In the genomic region with DNA sequence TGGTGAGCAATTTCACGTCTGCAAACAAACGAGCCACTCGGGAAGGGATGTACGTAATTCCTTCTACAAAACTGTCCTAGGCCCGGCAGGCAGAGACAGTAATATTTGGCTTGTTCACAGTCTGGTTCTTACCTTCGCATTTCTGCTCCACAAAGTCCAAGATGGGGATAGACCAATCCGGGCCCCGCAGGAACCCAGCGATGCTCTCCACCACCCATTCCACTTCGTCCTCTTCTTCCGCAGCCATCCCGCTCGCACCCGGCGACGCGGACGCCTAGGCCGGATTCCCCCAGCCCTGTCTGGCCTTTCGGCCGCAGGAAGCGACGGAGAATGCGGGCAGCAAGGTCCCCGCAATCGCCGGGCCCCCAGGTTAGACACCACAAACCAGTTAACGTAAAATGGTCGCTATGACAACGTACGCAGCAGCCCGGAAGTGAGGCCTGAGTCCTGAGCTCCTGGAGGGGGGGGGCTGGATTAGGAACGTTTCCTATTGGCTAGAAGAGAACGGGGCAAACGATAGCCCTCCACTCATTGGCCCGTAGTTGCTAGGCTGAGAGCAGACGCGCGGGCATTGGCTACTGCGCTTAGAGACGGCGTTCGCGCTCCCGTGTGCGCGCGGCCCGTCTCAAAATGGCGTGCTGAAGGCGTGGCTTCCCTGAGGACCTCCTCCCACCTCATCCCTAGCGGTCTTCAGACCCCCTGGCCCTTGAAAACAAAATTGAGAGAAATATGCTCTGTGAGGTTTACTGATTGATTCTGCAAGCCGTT, we compare ENCODE assay signal across 8 mouse cellular contexts. TPM values are rescaled to one million over a fixed set of nuclear protein-coding genes. Genes with fewer than 3 reads are reported as not detected.
DNase-seq lines count a peak whose midpoint lies in the region; ATAC-seq and TF ChIP-seq lines count a peak whose summit lies in the region.

A gene (minus strand): TSS at position 527 of the 768 bp plus-strand sequence.

- peak within 1 kb of the TSS; percentile 79 for H3K9ac ChIP-seq in embryonic facial prominence, embryonic 13.5 days
- H3K9ac ChIP-seq in limb, embryonic 12.5 days (replicated peaks) = peak within 1 kb of the TSS; percentile 72
- peak within 1 kb of the TSS; percentile 70 for H3K9ac ChIP-seq in midbrain, embryonic 15.5 days

- H3K27ac ChIP-seq in embryonic facial prominence, embryonic 13.5 days = peak within 1 kb of the TSS; percentile 68; the same call in 1 of the 2 replicates
- no peak within 1 kb of the TSS for H3K27ac ChIP-seq in kidney, adult 2 months (ENCODE audit: insufficient read depth, low read depth, low read length)
- H3K27ac ChIP-seq in limb, embryonic 12.5 days = peak within 1 kb of the TSS; percentile 80
- H3K27ac ChIP-seq in midbrain, embryonic 15.5 days = peak within 1 kb of the TSS; percentile 91
- peak within 1 kb of the TSS; percentile 58 for H3K27ac ChIP-seq in spleen, adult 2 months (ENCODE audit: insufficient read depth, low read length)

- peak; percentile 95 for DNase-seq in 3134 (ENCODE audit: extremely low read depth, insufficient read length, low spot score)
- DNase-seq in adrenal gland, postnatal 36 days = peak; percentile 90 to 94
- DNase-seq in heart, adult 18-20 months = peak; percentile 89 to 96
- peak; percentile 97 for DNase-seq in kidney, adult 2 months
- DNase-seq in spleen, adult 2 months (ENCODE audit: low read depth in 1 of 2, low spot score in 2 of 2) = peak; percentile 85 to 95

- peaks cover 14% of the 10 kb centered on the region for H3K36me3 ChIP-seq in embryonic facial prominence, embryonic 13.5 days
- H3K36me3 ChIP-seq in kidney, adult 2 months (ENCODE audit: control insufficient read depth, insufficient read depth, low read length) = no peaks in the 10 kb centered on the region
- peaks cover 19% of the 10 kb centered on the region for H3K36me3 ChIP-seq in limb, embryonic 12.5 days
- peaks cover 11% of the 10 kb centered on the region for H3K36me3 ChIP-seq in midbrain, embryonic 15.5 days (replicated peaks)
- H3K36me3 ChIP-seq in spleen, adult 2 months (ENCODE audit: control insufficient read depth, insufficient read depth, low read length) = peaks cover 7% of the 10 kb centered on the region

- no peak for TF ChIP-seq POLR2A in kidney, adult 2 months (IDR thresholded peaks at IDR 0.05; ENCODE audit: low read depth, low read length)
- TF ChIP-seq POLR2A in spleen, adult 2 months (IDR thresholded peaks at IDR 0.05; ENCODE audit: low read depth, low read length) = no peak

- H3K9me3 ChIP-seq in embryonic facial prominence, embryonic 13.5 days = no peaks in the 10 kb centered on the region
- no peaks in the 10 kb centered on the region for H3K9me3 ChIP-seq in limb, embryonic 12.5 days
- no peaks in the 10 kb centered on the region for H3K9me3 ChIP-seq in midbrain, embryonic 15.5 days

- peak within 1 kb of the TSS; percentile 82 for H3K4me2 ChIP-seq in embryonic facial prominence, embryonic 13.5 days
- peak within 1 kb of the TSS; percentile 86 for H3K4me2 ChIP-seq in limb, embryonic 12.5 days
- peak within 1 kb of the TSS; percentile 60 for H3K4me2 ChIP-seq in midbrain, embryonic 15.5 days

- WGBS in embryonic facial prominence, embryonic 13.5 days = under 1% methylated on average over 53 of the region's 53 CpGs
- WGBS in kidney, adult 2 months = under 1% methylated on average over 53 of the region's 53 CpGs
- WGBS in limb, embryonic 12.5 days = under 1% methylated on average over 53 of the region's 53 CpGs
- WGBS in midbrain, embryonic 15.5 days = under 1% methylated on average over 53 of the region's 53 CpGs
- WGBS in spleen, adult 2 months = under 1% methylated on average over 53 of the region's 53 CpGs

- peak within 1 kb of the TSS; percentile 81 for H3K4me3 ChIP-seq in embryonic facial prominence, embryonic 13.5 days
- peak within 1 kb of the TSS; percentile 86 for H3K4me3 ChIP-seq in kidney, adult 2 months (ENCODE audit: insufficient read depth, low read depth, low read length)
- H3K4me3 ChIP-seq in limb, embryonic 12.5 days (replicated peaks) = peak within 1 kb of the TSS; percentile 83
- H3K4me3 ChIP-seq in midbrain, embryonic 15.5 days = peak within 1 kb of the TSS; percentile 83
- peak within 1 kb of the TSS; percentile 93 for H3K4me3 ChIP-seq in spleen, adult 2 months (ENCODE audit: extremely low read depth, insufficient read depth, insufficient read length)

- ATAC-seq in embryonic facial prominence, embryonic 13.5 days (ENCODE audit: insufficient number of reproducible peaks, insufficient read depth, low FRiP score, low TSS enrichment, low read depth) = peak; percentile 100
- ATAC-seq in limb, embryonic 12.5 days (ENCODE audit: insufficient number of reproducible peaks, insufficient read depth, low FRiP score, low TSS enrichment, low read depth) = peak; percentile 100
- peak; percentile 100 for ATAC-seq in midbrain, embryonic 15.5 days (replicated peaks)

- H3K27me3 ChIP-seq in embryonic facial prominence, embryonic 13.5 days = no peaks in the 10 kb centered on the region
- no peaks in the 10 kb centered on the region for H3K27me3 ChIP-seq in kidney, adult 2 months (replicated peaks; ENCODE audit: control insufficient read depth, insufficient read depth, low read length)
- H3K27me3 ChIP-seq in limb, embryonic 12.5 days = no peaks in the 10 kb centered on the region
- no peaks in the 10 kb centered on the region for H3K27me3 ChIP-seq in midbrain, embryonic 15.5 days (replicated peaks)
- no peaks in the 10 kb centered on the region for H3K27me3 ChIP-seq in spleen, adult 2 months (ENCODE audit: control insufficient read depth, insufficient read depth, low read length)

- peaks cover 13% of the 10 kb centered on the region for H3K4me1 ChIP-seq in embryonic facial prominence, embryonic 13.5 days
- H3K4me1 ChIP-seq in kidney, adult 2 months (ENCODE audit: control insufficient read depth, insufficient read depth, low read length) = 0 out of 2 replicates have a peak, but pooled peaks cover 6% of the 10 kb centered on the region
- 0 out of 2 replicates have a peak, but pooled peaks cover 12% of the 10 kb centered on the region for H3K4me1 ChIP-seq in limb, embryonic 12.5 days (replicated peaks)
- peaks cover 25% of the 10 kb centered on the region for H3K4me1 ChIP-seq in midbrain, embryonic 15.5 days
- H3K4me1 ChIP-seq in spleen, adult 2 months (ENCODE audit: control insufficient read depth, insufficient read depth, insufficient read length) = no peaks in the 10 kb centered on the region

- no peak for TF ChIP-seq CTCF in kidney, adult 2 months (conservative IDR thresholded peaks at IDR 0.05; ENCODE audit: insufficient read depth, insufficient read length, low read depth, low read length)
- TF ChIP-seq CTCF in spleen, adult 2 months (IDR thresholded peaks at IDR 0.05; ENCODE audit: extremely low read depth, insufficient read depth, insufficient read length, insufficient replicate concordance) = no peak

RNA-seq across cellular contexts. Expression of the gene that starts here (rescaled TPM):
- total RNA-seq in adrenal gland, postnatal 36 days (2021) = 10 to 100 TPM; 50.0 to 69.8 TPM
- 66.4 and 66.6 TPM in 2 replicates for polyA plus RNA-seq in embryonic facial prominence, embryonic 13.5 days (2015; fragmentation: Nextera tagmentation; extraction: Ambion mirVana)
- total RNA-seq in heart, adult 18-20 months (2021) = 10 to 100 TPM; 13.7 to 17.4 TPM
- polyA plus RNA-seq in kidney, adult 2 months (2012; rRNA removed) = 9.9 and 10.0 TPM in 2 replicates
- polyA plus RNA-seq in limb, embryonic 12.5 days (2016; fragmentation: Nextera tagmentation; extraction: Ambion mirVana) = 63.2 and 64.4 TPM in 2 replicates
- polyA plus RNA-seq in midbrain, embryonic 15.5 days (2015; fragmentation: Nextera tagmentation; extraction: Ambion mirVana) = 117 TPM in 2 replicates
- 2.0 and 2.1 TPM in 2 replicates for polyA plus RNA-seq in spleen, adult 2 months (2012; rRNA removed)
